Mouse (Mus musculus) thymus, adult 2 months (tissue): ENCODE data around the gene Dpm3.

ENCODE experiments used
- CTCF ChIP-seq: fragments of 200-500 bp; IDR thresholded peaks from 2 replicates; pipeline ENCODE4 v1.5.1; 2012; ENCODE audit warnings: mild to moderate bottlenecking, control low read depth, low read length, moderate library complexity, borderline replicate concordance; ENCODE audit not compliant: control insufficient read depth, poor library complexity, insufficient read depth; ENCODE audit errors: extremely low read depth
- POLR2A ChIP-seq: fragments of 200-500 bp; IDR thresholded peaks from 2 replicates; pipeline ENCODE4 v1.6.1; 2012; ENCODE audit warnings: mild to moderate bottlenecking, low read length, control low read depth, moderate library complexity; ENCODE audit not compliant: control insufficient read depth, poor library complexity, insufficient read depth; ENCODE audit errors: extremely low read depth

DNA sequence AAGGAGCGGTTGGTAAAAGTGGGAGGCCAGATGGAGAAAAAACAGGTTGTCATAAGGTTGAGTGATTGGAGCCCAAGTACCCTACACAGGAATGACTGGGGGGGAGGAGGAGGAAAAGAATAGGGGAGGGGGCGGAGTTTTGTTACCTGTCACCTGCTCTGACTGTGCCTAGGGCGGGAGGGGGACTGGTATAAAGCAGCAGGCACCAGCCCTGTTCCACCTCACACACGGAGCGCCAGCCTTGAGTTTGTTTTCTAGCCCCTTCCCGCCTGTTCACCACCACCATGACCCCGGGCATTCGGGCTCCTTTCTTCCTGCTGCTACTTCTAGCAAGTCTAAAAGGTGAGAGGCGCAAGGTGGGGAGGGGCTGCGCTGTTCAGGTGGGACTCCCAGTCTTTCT, 30.3 kb upstream of the Dpm3 start, which contains the start of gene Muc1:
- TF ChIP-seq CTCF (no peak), POLR2A (no peak)
